Mouse (Mus musculus): ENCODE data around the gene Gm13539. TPM values are rescaled to one million over a fixed set of nuclear protein-coding genes. Genes with fewer than 3 reads are reported as not detected.

Gene Gm13539
- polyA plus RNA-seq, 1 experiment from 2014 or later, result not detected

DNA sequence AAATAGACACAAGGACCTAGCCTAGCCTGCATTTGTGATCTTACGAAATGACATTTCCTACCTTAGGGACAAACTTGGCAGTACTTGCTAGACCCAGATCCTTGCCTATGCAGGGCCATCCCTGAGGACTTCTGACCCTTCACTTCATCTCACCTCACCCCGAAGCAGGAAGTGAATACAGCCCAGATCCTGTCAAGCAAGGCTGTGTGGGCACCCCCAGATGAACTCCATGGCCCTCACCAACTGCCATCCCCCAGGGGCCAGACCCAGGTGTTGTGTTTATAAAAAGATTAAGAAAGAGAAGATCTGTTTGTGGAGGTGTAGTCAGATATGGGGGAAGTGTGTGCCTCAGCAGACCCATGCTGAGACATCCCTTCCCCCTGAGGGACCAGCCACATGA lies 7.4 kb upstream of the Gm13539 start:
- Histone ChIP-seq H3K4me1 (ENCODE audit: control insufficient read depth, insufficient read depth, low read length) (no peaks in the 10 kb centered on the region), H3K9ac (ENCODE audit: low read depth, low read length) (no peak overlapping the region), H3K9me3 (ENCODE audit: control insufficient read depth, low read length) (no peaks in the 10 kb centered on the region), H3K4me3 (ENCODE audit: low read depth, low read length) (no peak overlapping the region), H3K4me2 (ENCODE audit: low read depth, low read length) (no peak overlapping the region), H3K27ac (replicated peaks; ENCODE audit: low read depth, low read length) (no peak overlapping the region), H3K36me3 (ENCODE audit: control insufficient read depth, insufficient read depth, low read length) (no peaks in the 10 kb centered on the region), H3K27me3 (replicated peaks; ENCODE audit: control insufficient read depth, insufficient read depth, low read length) (no peaks in the 10 kb centered on the region)
- WGBS, result 80% methylated on average over 2 of the region's 2 CpGs
- ATAC-seq (ENCODE audit: low read depth) (no peak), DNase-seq (ENCODE audit: low spot score) (no peak)

GRCm38 (mm10) chr2:25775991-25776390 lies 6.1 kb upstream of the Gm13539 start:
- DNase-seq (ENCODE audit: low spot score) (no peak), ATAC-seq (ENCODE audit: low read depth) (no peak)
- H3K4me3 ChIP-seq (ENCODE audit: low read depth, low read length), result no peak overlapping the region
- H3K27me3 ChIP-seq (replicated peaks; ENCODE audit: control insufficient read depth, insufficient read depth, low read length), result no peaks in the 10 kb centered on the region
- no peaks in the 10 kb centered on the region for H3K36me3 ChIP-seq (ENCODE audit: control insufficient read depth, insufficient read depth, low read length)
- no peak overlapping the region for H3K4me2 ChIP-seq (ENCODE audit: low read depth, low read length)
- H3K9ac ChIP-seq (ENCODE audit: low read depth, low read length), result no peak overlapping the region
- no peak overlapping the region for H3K27ac ChIP-seq (replicated peaks; ENCODE audit: low read depth, low read length)
- no peaks in the 10 kb centered on the region for H3K4me1 ChIP-seq (ENCODE audit: control insufficient read depth, insufficient read depth, low read length)
- 80% methylated on average over 3 of the region's 3 CpGs for WGBS
- H3K9me3 ChIP-seq (ENCODE audit: control insufficient read depth, low read length), result no peaks in the 10 kb centered on the region

DNA sequence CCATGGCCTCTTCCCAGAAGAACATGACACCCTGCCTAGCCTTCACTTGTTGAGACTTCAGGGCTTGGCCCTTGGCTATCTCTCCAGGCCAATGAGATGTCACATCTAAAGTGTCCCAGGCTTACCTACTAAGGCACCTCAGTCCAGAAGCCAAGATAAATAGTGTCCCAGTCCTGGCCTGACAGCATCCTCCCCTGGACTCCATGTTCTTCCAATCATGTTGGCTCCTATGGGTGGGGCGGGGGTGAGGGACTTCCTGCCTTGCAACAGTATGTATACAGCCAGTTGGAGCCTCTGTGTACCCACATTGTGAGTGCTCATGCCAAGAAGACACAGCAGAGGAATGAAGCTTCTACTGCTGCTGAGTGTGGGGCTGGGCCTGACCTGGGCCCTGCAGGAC lies 5.3 kb upstream of the Gm13539 start, which contains the start of gene Lcn11:
Lcn11 (plus strand) TSS at position 301 of the 400 bp plus-strand sequence.
- H3K27ac ChIP-seq (replicated peaks; ENCODE audit: low read depth, low read length), result no peak within 1 kb of the TSS
- no peak for DNase-seq (ENCODE audit: low spot score)
- no peaks in the 10 kb centered on the region for H3K27me3 ChIP-seq (replicated peaks; ENCODE audit: control insufficient read depth, insufficient read depth, low read length)
- H3K36me3 ChIP-seq (ENCODE audit: control insufficient read depth, insufficient read depth, low read length), result no peaks in the 10 kb centered on the region
- H3K4me2 ChIP-seq (ENCODE audit: low read depth, low read length), result no peak within 1 kb of the TSS
- no peak for ATAC-seq (ENCODE audit: low read depth)
- WGBS, result 91% methylated on average over 1 of the region's 1 CpGs
- H3K9ac ChIP-seq (ENCODE audit: low read depth, low read length), result no peak within 1 kb of the TSS
- H3K9me3 ChIP-seq (ENCODE audit: control insufficient read depth, low read length), result no peaks in the 10 kb centered on the region
- no peak within 1 kb of the TSS for H3K4me3 ChIP-seq (ENCODE audit: low read depth, low read length)
- no peaks in the 10 kb centered on the region for H3K4me1 ChIP-seq (ENCODE audit: control insufficient read depth, insufficient read depth, low read length)

DNA sequence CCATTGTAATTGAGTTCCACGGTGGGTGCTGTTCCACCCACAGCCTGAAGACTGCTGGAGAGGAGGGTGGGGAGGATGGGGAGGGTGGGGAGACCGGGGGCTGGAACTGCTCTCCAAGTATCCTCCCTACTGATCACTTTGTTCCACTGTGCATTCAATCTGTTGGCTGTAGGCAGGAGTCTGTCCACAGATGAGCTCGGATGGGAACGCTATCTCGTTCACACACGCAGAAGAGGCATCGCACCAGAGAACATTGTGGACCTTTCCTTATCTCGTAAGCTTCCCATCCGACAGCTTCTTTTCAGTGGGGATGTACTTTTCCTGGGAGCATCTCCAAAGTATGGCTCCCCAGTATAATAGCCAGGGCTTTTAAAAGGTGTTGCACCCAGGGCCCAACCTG lies 3.0 kb upstream of the Gm13539 start:
- Histone ChIP-seq H3K27ac (replicated peaks; ENCODE audit: low read depth, low read length) (no peak overlapping the region), H3K36me3 (ENCODE audit: control insufficient read depth, insufficient read depth, low read length) (no peaks in the 10 kb centered on the region), H3K9me3 (ENCODE audit: control insufficient read depth, low read length) (no peaks in the 10 kb centered on the region), H3K4me3 (ENCODE audit: low read depth, low read length) (no peak overlapping the region), H3K4me2 (ENCODE audit: low read depth, low read length) (no peak overlapping the region), H3K9ac (ENCODE audit: low read depth, low read length) (no peak overlapping the region), H3K27me3 (replicated peaks; ENCODE audit: control insufficient read depth, insufficient read depth, low read length) (no peaks in the 10 kb centered on the region), H3K4me1 (ENCODE audit: control insufficient read depth, insufficient read depth, low read length) (no peaks in the 10 kb centered on the region)
- DNase-seq (ENCODE audit: low spot score) (no peak), ATAC-seq (ENCODE audit: low read depth) (no peak)
- WGBS, result 92% methylated on average over 9 of the region's 9 CpGs

DNA sequence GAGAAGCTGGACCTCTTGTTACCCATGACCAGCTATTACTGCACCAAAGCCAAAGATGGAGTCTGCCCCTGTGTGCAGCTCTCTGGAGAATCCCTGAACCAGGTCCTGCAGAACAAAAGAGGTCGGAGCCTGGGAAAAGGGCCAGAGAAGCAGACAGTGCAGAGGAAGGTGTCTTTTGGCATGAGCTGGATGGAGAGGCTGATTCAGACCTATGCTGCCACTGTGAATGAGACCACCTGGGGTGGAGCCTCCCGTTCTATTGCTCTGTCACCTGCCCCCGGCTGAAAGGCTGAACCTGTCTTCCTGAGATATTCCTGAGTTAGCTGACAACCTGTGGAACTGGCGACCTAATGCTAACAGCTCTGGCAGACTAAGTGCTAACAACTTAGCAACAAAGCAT lies 1.1 kb upstream of the Gm13539 start:
- H3K9ac ChIP-seq (ENCODE audit: low read depth, low read length), result no peak overlapping the region
- no peak overlapping the region for H3K4me3 ChIP-seq (ENCODE audit: low read depth, low read length)
- no peak overlapping the region for H3K27ac ChIP-seq (replicated peaks; ENCODE audit: low read depth, low read length)
- no peaks in the 10 kb centered on the region for H3K4me1 ChIP-seq (ENCODE audit: control insufficient read depth, insufficient read depth, low read length)
- no peak overlapping the region for H3K4me2 ChIP-seq (ENCODE audit: low read depth, low read length)
- DNase-seq (ENCODE audit: low spot score) (no peak), ATAC-seq (ENCODE audit: low read depth) (no peak)
- 73% methylated on average over 4 of the region's 4 CpGs for WGBS
- H3K27me3 ChIP-seq (replicated peaks; ENCODE audit: control insufficient read depth, insufficient read depth, low read length), result no peaks in the 10 kb centered on the region
- H3K9me3 ChIP-seq (ENCODE audit: control insufficient read depth, low read length), result no peaks in the 10 kb centered on the region
- H3K36me3 ChIP-seq (ENCODE audit: control insufficient read depth, insufficient read depth, low read length), result no peaks in the 10 kb centered on the region

DNA sequence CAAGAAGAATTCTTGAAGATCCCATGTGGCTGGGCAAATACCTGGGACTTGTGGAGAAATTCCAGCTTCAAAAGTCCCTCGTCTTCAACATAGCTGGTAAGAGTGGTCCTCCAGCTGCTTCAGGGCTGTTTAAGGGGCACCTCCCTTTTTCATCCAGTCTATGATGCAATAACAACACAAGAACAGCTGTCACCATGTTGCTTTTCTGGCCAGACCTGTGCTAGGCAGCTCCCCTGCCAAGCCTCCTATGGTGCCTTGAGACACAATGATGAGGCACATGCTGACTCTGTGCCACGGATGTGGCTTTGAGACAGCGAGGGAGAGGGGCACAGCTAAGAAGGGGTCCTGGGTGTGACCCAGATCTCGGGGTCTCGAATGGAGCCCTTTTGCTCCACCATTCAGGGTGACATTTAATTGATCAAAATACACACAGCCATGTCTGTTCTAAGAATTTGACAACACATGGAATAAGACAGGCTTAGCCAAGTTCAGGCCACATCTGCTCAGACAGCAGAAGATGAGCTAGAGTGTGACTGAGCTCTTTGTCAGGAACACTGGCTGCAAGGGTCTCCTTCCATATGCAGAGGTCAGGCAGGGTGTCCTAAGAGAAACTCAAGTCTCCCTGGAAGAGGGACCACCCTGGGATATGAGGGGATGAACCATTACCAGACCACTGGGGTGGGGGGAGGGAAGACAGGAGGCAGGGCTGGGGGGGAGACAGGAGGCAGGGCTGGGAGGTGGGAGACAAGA lies 3.7 kb downstream of the Gm13539 start:
- H3K4me1 ChIP-seq (ENCODE audit: control insufficient read depth, insufficient read depth, low read length), result no peaks in the 10 kb centered on the region
- no peaks in the 10 kb centered on the region for H3K36me3 ChIP-seq (ENCODE audit: control insufficient read depth, insufficient read depth, low read length)
- no peak overlapping the region for H3K9ac ChIP-seq (ENCODE audit: low read depth, low read length)
- no peak for ATAC-seq (ENCODE audit: low read depth)
- peak; percentile 6 for DNase-seq (ENCODE audit: low spot score)
- no peak overlapping the region for H3K4me3 ChIP-seq (ENCODE audit: low read depth, low read length)
- 56% methylated on average over 5 of the region's 5 CpGs for WGBS
- no peak overlapping the region for H3K27ac ChIP-seq (replicated peaks; ENCODE audit: low read depth, low read length)
- no peaks in the 10 kb centered on the region for H3K9me3 ChIP-seq (ENCODE audit: control insufficient read depth, low read length)
- H3K4me2 ChIP-seq (ENCODE audit: low read depth, low read length), result no peak overlapping the region
- no peaks in the 10 kb centered on the region for H3K27me3 ChIP-seq (replicated peaks; ENCODE audit: control insufficient read depth, insufficient read depth, low read length)

DNA sequence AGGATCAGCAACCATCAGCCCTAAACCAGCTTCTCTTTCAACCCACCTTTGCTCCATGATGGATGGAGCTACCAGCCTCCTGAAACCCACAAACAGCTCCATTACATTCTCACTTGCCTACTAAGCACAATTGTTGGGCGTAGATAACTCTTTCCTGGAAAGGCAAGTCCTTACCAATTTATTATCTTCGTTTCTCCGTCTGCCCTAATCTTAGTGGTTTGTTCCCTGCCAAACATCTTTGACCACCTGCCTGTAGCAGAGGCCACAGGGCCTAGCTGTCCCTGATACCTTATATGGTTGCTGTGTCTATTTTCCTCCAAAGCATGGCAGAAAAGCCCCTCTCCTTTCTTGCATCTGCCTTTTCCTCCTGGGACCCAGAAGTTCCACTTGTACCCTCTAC lies 7.0 kb downstream of the Gm13539 start:
- Histone ChIP-seq H3K27ac (replicated peaks; ENCODE audit: low read depth, low read length) (no peak overlapping the region), H3K4me3 (ENCODE audit: low read depth, low read length) (no peak overlapping the region), H3K9me3 (ENCODE audit: control insufficient read depth, low read length) (no peaks in the 10 kb centered on the region), H3K27me3 (replicated peaks; ENCODE audit: control insufficient read depth, insufficient read depth, low read length) (no peaks in the 10 kb centered on the region), H3K36me3 (ENCODE audit: control insufficient read depth, insufficient read depth, low read length) (no peaks in the 10 kb centered on the region), H3K4me1 (ENCODE audit: control insufficient read depth, insufficient read depth, low read length) (no peaks in the 10 kb centered on the region), H3K9ac (ENCODE audit: low read depth, low read length) (no peak overlapping the region), H3K4me2 (ENCODE audit: low read depth, low read length) (no peak overlapping the region)
- DNase-seq (ENCODE audit: low spot score) (no peak), ATAC-seq (ENCODE audit: low read depth) (no peak)
- 84% methylated on average over 3 of the region's 3 CpGs for WGBS

DNA sequence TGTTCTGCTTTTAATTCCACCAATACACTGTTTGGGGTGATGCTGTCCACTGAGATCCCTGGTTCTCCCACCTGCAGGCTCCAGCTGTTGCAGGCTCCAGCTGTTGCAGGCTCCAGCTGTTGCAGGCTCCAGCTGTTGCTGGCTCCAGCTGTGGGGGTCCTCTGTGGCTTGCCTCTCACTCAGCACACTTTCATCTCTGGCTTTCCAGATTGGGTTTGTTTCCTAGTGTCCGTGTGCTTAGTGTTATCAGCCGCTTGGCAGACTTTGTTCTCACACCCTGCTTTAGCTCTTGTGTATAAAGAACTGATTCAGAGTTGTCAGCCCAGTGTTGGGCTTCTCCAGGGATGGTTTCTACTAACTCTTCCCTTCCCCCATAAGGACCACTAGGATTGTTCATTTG lies 15.6 kb downstream of the Gm13539 start:
- Histone ChIP-seq H3K9me3 (ENCODE audit: control insufficient read depth, low read length) (no peaks in the 10 kb centered on the region), H3K27me3 (replicated peaks; ENCODE audit: control insufficient read depth, insufficient read depth, low read length) (no peaks in the 10 kb centered on the region), H3K4me1 (ENCODE audit: control insufficient read depth, insufficient read depth, low read length) (no peaks in the 10 kb centered on the region), H3K36me3 (ENCODE audit: control insufficient read depth, insufficient read depth, low read length) (no peaks in the 10 kb centered on the region), H3K9ac (ENCODE audit: low read depth, low read length) (no peak overlapping the region), H3K4me3 (ENCODE audit: low read depth, low read length) (no peak overlapping the region), H3K4me2 (ENCODE audit: low read depth, low read length) (no peak overlapping the region), H3K27ac (replicated peaks; ENCODE audit: low read depth, low read length) (no peak overlapping the region)
- DNase-seq (ENCODE audit: low spot score) (no peak), ATAC-seq (ENCODE audit: low read depth) (no peak)
- 49% methylated on average over 2 of the region's 2 CpGs for WGBS

DNA sequence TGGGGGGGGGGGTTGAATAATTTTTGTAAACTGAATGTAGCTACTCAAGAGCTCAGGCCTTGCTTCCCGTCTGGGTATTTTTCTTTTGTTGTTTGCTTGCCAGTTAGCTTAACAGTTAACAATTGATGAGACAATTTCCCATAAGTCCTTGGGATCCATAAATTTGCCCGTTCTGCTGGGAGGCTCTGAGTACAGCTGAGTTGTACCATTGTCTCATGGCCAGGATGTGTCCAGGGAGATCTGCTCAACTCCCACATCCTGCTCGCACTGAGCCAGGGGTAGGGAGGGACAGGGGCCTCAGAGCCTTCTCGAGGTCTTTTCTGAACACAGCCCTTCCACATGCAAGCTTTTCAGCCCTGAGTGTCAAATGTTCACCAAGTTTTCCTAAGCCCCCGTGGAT lies 16.0 kb downstream of the Gm13539 start:
- no peaks in the 10 kb centered on the region for H3K36me3 ChIP-seq (ENCODE audit: control insufficient read depth, insufficient read depth, low read length)
- H3K4me2 ChIP-seq (ENCODE audit: low read depth, low read length), result no peak overlapping the region
- H3K4me1 ChIP-seq (ENCODE audit: control insufficient read depth, insufficient read depth, low read length), result no peaks in the 10 kb centered on the region
- H3K4me3 ChIP-seq (ENCODE audit: low read depth, low read length), result no peak overlapping the region
- H3K9me3 ChIP-seq (ENCODE audit: control insufficient read depth, low read length), result no peaks in the 10 kb centered on the region
- DNase-seq (ENCODE audit: low spot score), result no peak
- H3K27me3 ChIP-seq (replicated peaks; ENCODE audit: control insufficient read depth, insufficient read depth, low read length), result no peaks in the 10 kb centered on the region
- WGBS, result 46% methylated on average over 5 of the region's 5 CpGs
- H3K27ac ChIP-seq (replicated peaks; ENCODE audit: low read depth, low read length), result no peak overlapping the region
- H3K9ac ChIP-seq (ENCODE audit: low read depth, low read length), result no peak overlapping the region
- ATAC-seq (ENCODE audit: low read depth), result no peak
